Mouse (Mus musculus): ENCODE data around the gene Ppargc1a.

Ppargc1a gene

DNA sequence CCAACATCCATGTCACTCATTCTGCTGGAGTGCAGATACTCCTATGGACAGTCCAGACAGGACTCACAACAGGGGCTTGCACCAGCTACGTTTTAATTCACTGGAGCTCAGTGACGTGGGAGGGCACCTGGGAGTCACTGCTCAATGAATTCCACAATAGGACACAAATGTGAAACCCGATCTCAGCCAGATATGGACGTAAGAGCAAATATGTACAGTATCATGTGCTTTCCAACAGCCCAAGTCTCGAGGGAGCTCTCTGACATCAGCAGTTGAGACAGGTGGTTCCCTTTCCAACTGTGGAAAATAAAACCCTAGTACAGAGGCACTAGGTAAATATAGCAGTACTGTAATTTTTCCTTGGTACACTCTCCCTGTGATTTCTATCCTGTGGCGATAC lies at the start of gene Ppargc1a:
Gene Ppargc1a (minus strand): TSS at position 68 of the 400 bp plus-strand sequence.
- no peak for DNase-seq (ENCODE audit: low read depth, low spot score)

GRCm38 (mm10) chr5:51616877-51617276 lies 49.4 kb upstream of the Ppargc1a start:
- no peak for DNase-seq (ENCODE audit: low read depth, low spot score)

- no peak for DNase-seq (ENCODE audit: low read depth, low spot score)
Observed at GRCm38 (mm10) chr5:51612049-51612448, 44.5 kb upstream of the Ppargc1a start.

DNA sequence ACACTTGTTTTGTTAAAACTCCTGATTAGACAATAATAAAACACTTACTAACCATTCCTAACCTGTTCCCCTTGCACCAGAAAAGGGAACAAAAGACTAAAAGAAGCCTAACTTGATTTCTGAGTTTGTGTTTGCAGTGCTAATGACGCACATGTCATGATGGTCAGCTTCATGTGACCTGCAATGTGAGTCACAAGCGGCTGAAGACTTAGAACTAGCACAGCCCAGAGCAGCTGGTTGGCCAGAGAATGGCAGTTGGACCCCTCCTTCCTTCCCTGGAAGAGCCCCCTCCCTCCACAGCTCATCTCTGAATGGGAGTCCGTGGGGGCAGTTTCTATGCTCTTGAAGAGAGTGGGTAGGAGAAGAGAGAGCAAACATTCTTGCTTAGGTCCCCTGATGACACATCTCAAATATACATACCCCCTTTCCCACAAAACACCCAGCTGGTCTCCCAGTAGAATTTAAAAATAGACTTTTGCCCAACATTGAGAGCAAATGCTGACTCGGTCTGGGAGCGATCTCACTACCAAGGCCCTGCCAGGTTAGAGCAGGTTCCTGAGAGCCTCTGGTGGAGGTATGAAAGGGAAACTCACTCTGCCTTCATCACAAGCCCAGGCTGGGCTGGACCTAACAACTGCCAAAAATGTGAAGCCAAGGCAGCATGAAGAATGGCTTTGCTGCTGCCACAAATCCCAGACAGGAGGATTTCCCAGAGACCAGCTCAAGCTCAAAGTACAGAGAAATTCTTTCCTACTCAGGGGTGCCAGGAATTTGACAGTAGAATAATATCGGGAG lies 40.4 kb upstream of the Ppargc1a start:
- DNase-seq (ENCODE audit: low read depth, low spot score): no peak

DNA sequence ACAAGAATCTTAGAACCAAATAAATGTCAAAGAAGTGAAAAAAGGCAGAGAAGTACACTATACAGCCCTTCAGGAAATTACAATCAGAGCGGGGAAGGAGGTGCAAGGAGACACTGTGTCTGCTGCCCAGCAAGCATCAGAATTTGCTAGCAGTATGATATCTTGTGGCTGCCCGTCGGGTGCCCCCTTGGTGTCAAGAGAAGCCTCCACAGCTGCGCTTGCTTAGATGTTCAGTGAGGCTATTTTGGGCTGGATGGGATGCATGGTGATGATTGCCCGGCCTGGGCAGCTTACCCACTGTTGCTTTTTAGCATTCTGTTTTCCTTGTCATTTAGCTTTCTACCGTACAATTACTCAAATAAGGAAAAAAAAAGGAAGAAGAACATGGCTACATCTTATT lies 32.0 kb upstream of the Ppargc1a start:
- DNase-seq (ENCODE audit: low read depth, low spot score): no peak

GRCm38 (mm10) chr5:51595644-51596043 lies 28.1 kb upstream of the Ppargc1a start:
- DNase-seq (ENCODE audit: low read depth, low spot score): no peak

GRCm38 (mm10) chr5:51592206-51592605 lies 24.7 kb upstream of the Ppargc1a start:
- no peak for DNase-seq (ENCODE audit: low read depth, low spot score)

GRCm38 (mm10) chr5:51591537-51592154 lies 24.1 kb upstream of the Ppargc1a start:
- DNase-seq (ENCODE audit: low read depth, low spot score): no peak

GRCm38 (mm10) chr5:51586187-51586586 lies 18.7 kb upstream of the Ppargc1a start:
- DNase-seq (ENCODE audit: low read depth, low spot score): no peak

GRCm38 (mm10) chr5:51584987-51585386 lies 17.5 kb upstream of the Ppargc1a start:
- no peak for DNase-seq (ENCODE audit: low read depth, low spot score)

DNA sequence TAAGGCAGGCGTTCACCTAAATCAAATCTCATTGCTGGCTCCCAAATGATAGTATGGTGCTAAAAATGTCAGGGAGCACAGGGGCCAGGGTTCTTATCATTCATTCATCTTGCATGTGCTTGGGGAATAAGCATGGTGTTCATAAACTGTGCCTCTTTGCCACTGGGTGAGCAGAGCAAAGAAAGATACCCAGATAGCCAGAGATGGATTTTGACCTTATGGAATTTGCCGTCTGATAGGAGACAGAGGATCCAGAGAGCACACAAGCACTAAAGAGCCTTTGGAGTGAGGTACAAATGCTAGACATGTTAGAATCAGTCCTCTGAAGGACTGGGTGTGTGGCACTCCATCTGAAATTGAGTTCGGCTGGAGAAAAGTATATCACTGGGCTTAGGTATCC lies 16.7 kb upstream of the Ppargc1a start:
- no peak for DNase-seq (ENCODE audit: low read depth, low spot score)

- no peak for DNase-seq (ENCODE audit: low read depth, low spot score)
Observed at GRCm38 (mm10) chr5:51583632-51584031, 16.1 kb upstream of the Ppargc1a start.

GRCm38 (mm10) chr5:51583030-51583429 lies 15.5 kb upstream of the Ppargc1a start:
- no peak for DNase-seq (ENCODE audit: low read depth, low spot score)

GRCm38 (mm10) chr5:51582618-51583017 lies 15.1 kb upstream of the Ppargc1a start:
- no peak for DNase-seq (ENCODE audit: low read depth, low spot score)

- DNase-seq (ENCODE audit: low read depth, low spot score): no peak
Observed at GRCm38 (mm10) chr5:51577594-51577993, 10.1 kb upstream of the Ppargc1a start.

GRCm38 (mm10) chr5:51573770-51574169 lies 6.2 kb upstream of the Ppargc1a start:
- no peak for DNase-seq (ENCODE audit: low read depth, low spot score)

- no peak for DNase-seq (ENCODE audit: low read depth, low spot score)
Observed at GRCm38 (mm10) chr5:51568198-51568690, 718 bp upstream of the Ppargc1a start.

- DNase-seq (ENCODE audit: low read depth, low spot score): no peak
Observed at GRCm38 (mm10) chr5:51565672-51566071, 1.9 kb downstream of the Ppargc1a start.

DNA sequence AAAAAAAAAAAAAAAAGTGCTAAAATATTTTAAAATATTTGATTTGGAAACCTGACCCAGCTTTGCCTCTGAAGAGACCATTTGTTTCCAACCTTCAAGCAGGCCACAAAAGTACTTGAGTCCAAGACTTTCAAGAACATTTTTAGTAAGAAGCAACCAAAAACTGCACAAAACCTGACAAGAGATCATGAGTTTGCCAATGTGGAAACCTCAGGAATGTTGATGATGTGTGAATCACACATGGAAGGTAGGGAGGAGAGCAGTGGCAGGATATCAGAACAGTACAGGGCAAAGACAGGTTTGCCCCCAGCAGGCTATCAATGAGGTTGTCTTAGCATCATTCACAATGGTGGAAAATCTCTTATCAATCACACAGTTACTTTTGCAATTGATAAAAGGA lies 2.5 kb downstream of the Ppargc1a start:
- no peak for DNase-seq (ENCODE audit: low read depth, low spot score)

- no peak for DNase-seq (ENCODE audit: low read depth, low spot score)
Observed at GRCm38 (mm10) chr5:51563574-51563973, 4.0 kb downstream of the Ppargc1a start.

GRCm38 (mm10) chr5:51557607-51558278 lies 9.8 kb downstream of the Ppargc1a start:
- no peak for DNase-seq (ENCODE audit: low read depth, low spot score)

GRCm38 (mm10) chr5:51553671-51554070 lies 13.9 kb downstream of the Ppargc1a start:
- peak; percentile 24 for DNase-seq (ENCODE audit: low read depth, low spot score)
